Mouse (Mus musculus): ENCODE results near the gene Il1rapl2. TPM values are rescaled to one million over a fixed set of nuclear protein-coding genes. Genes with fewer than 3 reads are reported as not detected.

Il1rapl2 gene
- polyA plus RNA-seq, 1 experiment from 2014 or later = 1.6 TPM

DNA sequence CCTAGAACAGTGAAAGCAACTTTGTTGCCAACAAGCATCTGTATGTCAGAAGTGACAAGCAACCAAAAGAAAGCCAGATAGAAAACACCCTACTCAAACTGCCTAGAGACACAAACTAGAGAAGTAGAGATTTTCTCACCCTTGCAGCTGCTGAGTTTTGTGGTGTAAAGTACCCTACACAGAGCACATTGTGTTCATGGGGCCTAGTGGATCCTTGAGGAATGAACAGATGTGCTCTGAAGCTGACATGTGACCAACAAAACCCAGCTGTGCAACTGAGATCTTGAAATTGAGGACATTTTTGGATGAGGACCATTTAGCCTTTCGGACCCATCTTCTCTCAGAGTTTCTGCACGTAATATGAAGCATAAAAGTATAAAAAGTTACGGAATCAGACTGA lies 1268.0 kb downstream of the Il1rapl2 start:
- WGBS = 89% methylated on average over 3 of the region's 3 CpGs
- Histone ChIP-seq H3K4me2 (no peak overlapping the region), H3K9me3 (no peaks in the 10 kb centered on the region), H3K9ac (no peak overlapping the region), H3K36me3 (no peaks in the 10 kb centered on the region), H3K27me3 (0 out of 2 replicates have a peak, but pooled peaks cover 4% of the 10 kb centered on the region), H3K27ac (no peak overlapping the region), H3K4me1 (no peaks in the 10 kb centered on the region), H3K4me3 (no peak overlapping the region)
- ATAC-seq (ENCODE audit: insufficient number of reproducible peaks, low FRiP score, low TSS enrichment, low read depth) = no peak
